ENCODE assay signal across 25 mouse cellular contexts in genomic region chr13:25858207-25858606, GRCm38 (mm10).
"Had no signal": no experiment of that assay in that cellular context is flagged by ENCODE, and none has a peak within 500 bp of the region (broad histone marks: within the 10 kb centered on the region; RNA-seq: fewer than 3 reads in every experiment).

No protein-coding gene starts in this region.

- H3K4me1 ChIP-seq: heart, embryonic 10.5 days; heart, embryonic 12.5 days; hindbrain, embryonic 10.5 days; hindbrain, embryonic 12.5 days; intestine, embryonic 15.5 days; limb, embryonic 10.5 days had no signal

- ATAC-seq: hindbrain, embryonic 16.5 days; inflammation-experienced regulatory T-cells, adult 6 months; intestine, embryonic 15.5 days; intestine, postnatal 0 days had no signal

- H3K36me3 ChIP-seq: heart, embryonic 10.5 days; heart, embryonic 12.5 days; hindbrain, embryonic 10.5 days; hindbrain, embryonic 12.5 days; intestine, embryonic 15.5 days; limb, embryonic 10.5 days; limb, embryonic 12.5 days had no signal

- H3K4me3 ChIP-seq: heart, embryonic 10.5 days; heart, embryonic 12.5 days; hindbrain, embryonic 10.5 days; hindbrain, embryonic 12.5 days; intestine, embryonic 15.5 days; layer of hippocampus, adult 2 months; left cerebral cortex, adult 2 months; limb, embryonic 10.5 days; limb, embryonic 12.5 days had no signal

- H3K9ac ChIP-seq: heart, embryonic 12.5 days; hindbrain, embryonic 12.5 days; hindbrain, embryonic 14.5 days; intestine, embryonic 15.5 days; limb, embryonic 12.5 days had no signal

- H3K4me2 ChIP-seq: heart, embryonic 12.5 days; hindbrain, embryonic 12.5 days; hindbrain, embryonic 14.5 days; intestine, embryonic 15.5 days; limb, embryonic 12.5 days; liver, embryonic 11.5 days had no signal

- H3K9me3 ChIP-seq: heart, embryonic 10.5 days; heart, embryonic 12.5 days; hindbrain, embryonic 10.5 days; hindbrain, embryonic 12.5 days; intestine, embryonic 15.5 days; limb, embryonic 10.5 days; limb, embryonic 12.5 days had no signal

- H3K27ac ChIP-seq: heart, embryonic 10.5 days; hindbrain, embryonic 10.5 days; hindbrain, embryonic 12.5 days; hindbrain, embryonic 14.5 days; intestine, embryonic 15.5 days; layer of hippocampus, adult 2 months; left cerebral cortex, adult 2 months; limb, embryonic 10.5 days; limb, embryonic 12.5 days had no signal

- DNase-seq: gastrocnemius, postnatal 14 days; gastrocnemius, postnatal 36 days; heart, adult 18-20 months; heart, postnatal 10 days; heart, postnatal 4 days; kidney, adult 18-20 months; kidney, adult 8-10 months; kidney, postnatal 10 days; kidney, postnatal 25 days; kidney, postnatal 4 days; liver had no signal

- H3K27me3 ChIP-seq: heart, embryonic 12.5 days; hindbrain, embryonic 12.5 days; intestine, embryonic 15.5 days; limb, embryonic 12.5 days had no signal
